ENCODE assay signal across 29 mouse cellular contexts in genomic region chr6:39164891-39165290, GRCm38 (mm10).
"Had no signal": no experiment of that assay in that cellular context is flagged by ENCODE, and none has a peak within 500 bp of the region (broad histone marks: within the 10 kb centered on the region; RNA-seq: fewer than 3 reads in every experiment).

No protein-coding gene starts in this region.

- H3K4me3 ChIP-seq: heart, adult 2 months; heart, embryonic 13.5 days; heart, embryonic 15.5 days; hindbrain, embryonic 13.5 days; hindbrain, embryonic 15.5 days; kidney, embryonic 15.5 days; layer of hippocampus, adult 2 months; left cerebral cortex, adult 2 months; limb, embryonic 10.5 days; limb, embryonic 12.5 days; liver, embryonic 13.5 days; liver, embryonic 15.5 days had no signal

- DNase-seq: gastrocnemius, postnatal 14 days; gastrocnemius, postnatal 36 days; heart, adult 11 months; heart, adult 2 months; heart, postnatal 14 days; heart, postnatal 36 days; kidney, adult 11 months; kidney, adult 2 months; kidney, adult 9 months; kidney, postnatal 10 days; kidney, postnatal 25 days; kidney, postnatal 4 days; liver; liver, embryonic 13.5 days; liver, postnatal 0 days had no signal

- H3K4me1 ChIP-seq: heart, embryonic 13.5 days; heart, embryonic 15.5 days; hindbrain, embryonic 13.5 days; hindbrain, embryonic 15.5 days; kidney, embryonic 15.5 days; limb, embryonic 10.5 days; limb, embryonic 12.5 days had no signal

- H3K4me2 ChIP-seq: heart, embryonic 11.5 days; heart, embryonic 13.5 days; heart, embryonic 15.5 days; hindbrain, embryonic 13.5 days; hindbrain, embryonic 15.5 days; kidney, embryonic 15.5 days; limb, embryonic 12.5 days; liver, embryonic 11.5 days; liver, embryonic 13.5 days; liver, embryonic 15.5 days had no signal

- H3K9me3 ChIP-seq: heart, embryonic 13.5 days; heart, embryonic 15.5 days; hindbrain, embryonic 13.5 days; hindbrain, embryonic 15.5 days; kidney, embryonic 15.5 days; limb, embryonic 10.5 days; limb, embryonic 12.5 days; liver, embryonic 13.5 days; liver, embryonic 15.5 days had no signal

- ATAC-seq: hindbrain, postnatal 0 days; intestine, embryonic 16.5 days; liver, postnatal 0 days had no signal

- H3K9ac ChIP-seq: heart, embryonic 13.5 days; heart, embryonic 15.5 days; hindbrain, embryonic 13.5 days; hindbrain, embryonic 15.5 days; kidney, embryonic 15.5 days; limb, embryonic 12.5 days; liver, embryonic 13.5 days; liver, embryonic 15.5 days; liver, postnatal 0 days had no signal

- H3K27ac ChIP-seq: heart, adult 2 months; heart, embryonic 13.5 days; heart, embryonic 15.5 days; hindbrain, embryonic 13.5 days; hindbrain, embryonic 15.5 days; hindbrain, postnatal 0 days; kidney, embryonic 15.5 days; layer of hippocampus, adult 2 months; left cerebral cortex, adult 2 months; limb, embryonic 10.5 days; limb, embryonic 12.5 days; liver, embryonic 13.5 days; liver, embryonic 15.5 days had no signal

- H3K27me3 ChIP-seq: heart, embryonic 13.5 days; heart, embryonic 15.5 days; hindbrain, embryonic 13.5 days; hindbrain, embryonic 15.5 days; kidney, embryonic 15.5 days; limb, embryonic 12.5 days; liver, embryonic 13.5 days; liver, embryonic 15.5 days had no signal
